Mouse (Mus musculus): ENCODE measurements at regions not wholly inside any gene's neighbourhood (a gene's known extent, or its start where the extent isn't known, plus 50 kb on each side); places are given as distances from the start of the nearest gene placed in this dataset.

DNA sequence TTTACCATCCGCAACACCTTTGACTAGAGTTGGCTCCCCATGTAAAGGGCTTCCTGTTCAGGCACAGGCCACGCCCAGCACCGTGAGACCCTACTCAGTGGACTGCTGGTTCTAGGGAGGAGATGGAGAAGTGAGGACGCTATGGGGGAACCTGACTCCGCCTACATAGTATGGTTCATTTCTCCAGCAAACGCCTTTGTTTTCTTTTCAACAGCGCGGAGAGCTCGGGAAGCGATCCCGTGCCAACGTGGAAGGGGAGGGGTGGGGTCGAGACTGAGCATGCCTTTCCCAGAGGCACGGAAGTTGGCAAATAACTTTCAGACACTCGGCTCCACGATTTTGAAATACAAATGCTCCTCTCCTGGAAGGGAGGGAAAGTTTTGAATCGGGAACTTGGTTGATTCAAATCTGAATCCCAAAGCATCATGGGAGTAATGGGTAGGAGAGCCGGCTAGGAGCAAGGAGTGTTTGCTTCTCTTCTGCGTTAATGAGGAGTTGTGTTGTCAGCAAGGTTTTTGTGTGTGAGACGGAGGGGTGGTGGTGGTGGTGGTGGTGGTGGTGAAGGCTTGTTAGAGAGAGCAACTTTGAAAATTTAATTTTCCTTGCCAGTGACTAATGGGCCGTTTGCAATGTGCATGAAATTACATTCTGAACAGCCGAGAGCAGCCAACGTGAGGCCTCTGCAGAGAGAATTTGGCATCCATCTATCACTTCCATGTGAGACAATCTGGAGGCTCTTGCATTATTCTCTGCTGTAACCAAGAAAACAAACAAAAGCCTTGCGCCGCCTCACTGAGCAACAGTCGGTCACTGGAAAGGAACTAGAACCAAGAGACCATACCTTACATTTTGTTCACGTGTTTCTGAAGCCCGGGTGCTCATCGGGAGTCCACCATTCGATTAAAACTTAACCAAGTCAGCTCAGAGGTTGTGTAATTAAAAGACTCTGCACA lies 89.9 kb upstream of the Gm9887 start:
- Histone ChIP-seq H3K27ac (ENCODE audit: low read length) (peak overlapping the region; percentile 90), H3K9me3 (ENCODE audit: control insufficient read depth, low read length) (no peaks in the 10 kb centered on the region), H3K4me1 (replicated peaks; ENCODE audit: control insufficient read depth, insufficient read depth, low read length) (peaks cover 23% of the 10 kb centered on the region), H3K4me3 (ENCODE audit: low read length) (peak overlapping the region; percentile 49), H3K27me3 (ENCODE audit: control insufficient read depth, insufficient read depth, low read depth, low read length) (no peaks in the 10 kb centered on the region), H3K36me3 (ENCODE audit: control insufficient read depth, insufficient read depth, low read length) (no peaks in the 10 kb centered on the region), H3K9ac (ENCODE audit: low read length) (peak overlapping the region; percentile 60), H3K4me2 (ENCODE audit: low read depth, low read length) (peak overlapping the region; percentile 63)
- peak; percentile 85 for ATAC-seq (ENCODE audit: low read depth)
- 11% methylated on average over 30 of the region's 30 CpGs for WGBS

GRCm38 (mm10) chr12:69460552-69461079 lies 88.4 kb upstream of the Gm9887 start:
- Histone ChIP-seq H3K9ac (ENCODE audit: low read length) (no peak overlapping the region), H3K27me3 (ENCODE audit: control insufficient read depth, insufficient read depth, low read depth, low read length) (no peaks in the 10 kb centered on the region), H3K4me2 (ENCODE audit: low read depth, low read length) (no peak overlapping the region), H3K9me3 (ENCODE audit: control insufficient read depth, low read length) (no peaks in the 10 kb centered on the region), H3K36me3 (ENCODE audit: control insufficient read depth, insufficient read depth, low read length) (no peaks in the 10 kb centered on the region), H3K4me1 (replicated peaks; ENCODE audit: control insufficient read depth, insufficient read depth, low read length) (peaks cover 22% of the 10 kb centered on the region), H3K27ac (ENCODE audit: low read length) (no peak overlapping the region), H3K4me3 (ENCODE audit: low read length) (no peak overlapping the region)
- ATAC-seq (ENCODE audit: low read depth): no peak
- 69% methylated on average over 3 of the region's 3 CpGs for WGBS

DNA sequence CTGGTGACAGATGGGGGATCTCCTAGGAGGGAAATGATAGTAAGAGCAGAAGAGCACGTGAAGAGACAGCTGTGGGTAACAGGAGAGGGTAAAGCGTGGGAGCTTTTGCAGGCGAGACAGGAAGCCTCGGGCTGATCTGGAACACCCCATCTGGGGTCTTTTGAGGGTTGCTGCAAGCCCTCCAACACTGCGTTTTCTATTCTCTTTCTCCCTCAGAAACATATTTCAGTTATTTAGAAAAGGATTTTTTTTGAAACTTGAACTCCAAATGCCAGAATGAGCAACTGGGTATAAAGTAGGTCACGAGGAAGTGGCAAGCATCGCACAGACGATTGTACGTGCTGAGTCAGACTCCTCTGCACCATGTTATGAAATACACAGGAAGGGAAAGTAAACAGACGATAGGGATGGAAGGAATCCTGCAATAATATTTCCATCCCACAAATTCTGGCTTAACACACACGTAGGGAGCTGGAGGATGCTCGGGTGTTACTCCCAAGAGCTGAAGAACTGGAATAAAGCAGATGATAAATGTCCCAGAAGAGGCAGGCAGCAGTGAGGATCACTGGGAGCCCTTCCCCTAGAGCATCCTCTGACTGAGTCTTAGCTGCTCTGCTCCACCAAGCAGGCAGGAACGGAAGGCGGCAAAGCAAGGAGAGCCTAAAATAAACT lies 86.0 kb upstream of the Gm9887 start:
- ATAC-seq (ENCODE audit: low read depth): peak; percentile 56
- Histone ChIP-seq H3K4me2 (ENCODE audit: low read depth, low read length) (peak overlapping the region; percentile 1; the same call in 1 of the 2 replicates), H3K36me3 (ENCODE audit: control insufficient read depth, insufficient read depth, low read length) (no peaks in the 10 kb centered on the region), H3K27me3 (ENCODE audit: control insufficient read depth, insufficient read depth, low read depth, low read length) (no peaks in the 10 kb centered on the region), H3K4me1 (replicated peaks; ENCODE audit: control insufficient read depth, insufficient read depth, low read length) (peaks cover 24% of the 10 kb centered on the region), H3K9ac (ENCODE audit: low read length) (no peak overlapping the region), H3K9me3 (ENCODE audit: control insufficient read depth, low read length) (0 out of 2 replicates have a peak, but pooled peaks cover 3% of the 10 kb centered on the region), H3K27ac (ENCODE audit: low read length) (peak overlapping the region; percentile 54), H3K4me3 (ENCODE audit: low read length) (no peak overlapping the region)
- 33% methylated on average over 14 of the region's 14 CpGs for WGBS

DNA sequence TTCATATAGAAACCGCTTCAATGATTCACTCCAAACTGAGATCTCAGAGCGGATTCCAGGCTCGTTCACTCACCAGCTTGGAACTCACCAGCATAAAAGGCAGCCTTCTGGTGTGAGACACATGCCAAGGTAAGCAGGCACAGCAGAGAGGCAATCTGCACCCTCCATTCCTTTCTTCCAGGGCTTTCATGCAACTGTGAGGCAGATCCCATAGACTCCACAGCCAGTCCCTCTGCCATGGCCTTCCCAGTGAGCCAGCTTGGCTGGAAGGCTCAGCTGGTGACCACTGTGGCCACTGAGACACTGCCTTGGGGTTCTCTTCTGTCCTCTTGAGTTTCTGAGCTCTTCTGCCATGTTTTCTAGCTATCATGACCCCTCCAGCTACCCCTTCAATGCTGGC lies 84.5 kb upstream of the Gm9887 start:
- no peak overlapping the region for H3K4me2 ChIP-seq (ENCODE audit: low read depth, low read length)
- WGBS: 85% methylated on average over 3 of the region's 3 CpGs
- H3K27ac ChIP-seq (ENCODE audit: low read length): no peak overlapping the region
- H3K27me3 ChIP-seq (ENCODE audit: control insufficient read depth, insufficient read depth, low read depth, low read length): no peaks in the 10 kb centered on the region
- H3K9me3 ChIP-seq (ENCODE audit: control insufficient read depth, low read length): 0 out of 2 replicates have a peak, but pooled peaks cover 3% of the 10 kb centered on the region
- no peak for ATAC-seq (ENCODE audit: low read depth)
- no peaks in the 10 kb centered on the region for H3K36me3 ChIP-seq (ENCODE audit: control insufficient read depth, insufficient read depth, low read length)
- H3K9ac ChIP-seq (ENCODE audit: low read length): no peak overlapping the region
- H3K4me3 ChIP-seq (ENCODE audit: low read length): no peak overlapping the region
- H3K4me1 ChIP-seq (replicated peaks; ENCODE audit: control insufficient read depth, insufficient read depth, low read length): peaks cover 15% of the 10 kb centered on the region

GRCm38 (mm10) chr12:69456116-69456515 lies 83.9 kb upstream of the Gm9887 start:
- no peaks in the 10 kb centered on the region for H3K36me3 ChIP-seq (ENCODE audit: control insufficient read depth, insufficient read depth, low read length)
- H3K4me2 ChIP-seq (ENCODE audit: low read depth, low read length): no peak overlapping the region
- 69% methylated on average over 12 of the region's 12 CpGs for WGBS
- no peak for ATAC-seq (ENCODE audit: low read depth)
- 0 out of 2 replicates have a peak, but pooled peaks cover 3% of the 10 kb centered on the region for H3K9me3 ChIP-seq (ENCODE audit: control insufficient read depth, low read length)
- H3K4me3 ChIP-seq (ENCODE audit: low read length): no peak overlapping the region
- H3K27me3 ChIP-seq (ENCODE audit: control insufficient read depth, insufficient read depth, low read depth, low read length): no peaks in the 10 kb centered on the region
- H3K9ac ChIP-seq (ENCODE audit: low read length): no peak overlapping the region
- H3K4me1 ChIP-seq (replicated peaks; ENCODE audit: control insufficient read depth, insufficient read depth, low read length): peaks cover 13% of the 10 kb centered on the region
- no peak overlapping the region for H3K27ac ChIP-seq (ENCODE audit: low read length)

- Histone ChIP-seq H3K4me1 (replicated peaks; ENCODE audit: control insufficient read depth, insufficient read depth, low read length) (peaks cover 18% of the 10 kb centered on the region), H3K27ac (ENCODE audit: low read length) (no peak overlapping the region), H3K36me3 (ENCODE audit: control insufficient read depth, insufficient read depth, low read length) (no peaks in the 10 kb centered on the region), H3K9me3 (ENCODE audit: control insufficient read depth, low read length) (0 out of 2 replicates have a peak, but pooled peaks cover 3% of the 10 kb centered on the region), H3K9ac (ENCODE audit: low read length) (no peak overlapping the region; the same call in 1 of the 2 replicates), H3K27me3 (ENCODE audit: control insufficient read depth, insufficient read depth, low read depth, low read length) (no peaks in the 10 kb centered on the region), H3K4me3 (ENCODE audit: low read length) (no peak overlapping the region), H3K4me2 (ENCODE audit: low read depth, low read length) (no peak overlapping the region)
- no peak for ATAC-seq (ENCODE audit: low read depth)
- WGBS: 44% methylated on average over 5 of the region's 5 CpGs
These were observed 83.3 kb upstream of the Gm9887 start for GRCm38 (mm10) chr12:69455566-69455965.

DNA sequence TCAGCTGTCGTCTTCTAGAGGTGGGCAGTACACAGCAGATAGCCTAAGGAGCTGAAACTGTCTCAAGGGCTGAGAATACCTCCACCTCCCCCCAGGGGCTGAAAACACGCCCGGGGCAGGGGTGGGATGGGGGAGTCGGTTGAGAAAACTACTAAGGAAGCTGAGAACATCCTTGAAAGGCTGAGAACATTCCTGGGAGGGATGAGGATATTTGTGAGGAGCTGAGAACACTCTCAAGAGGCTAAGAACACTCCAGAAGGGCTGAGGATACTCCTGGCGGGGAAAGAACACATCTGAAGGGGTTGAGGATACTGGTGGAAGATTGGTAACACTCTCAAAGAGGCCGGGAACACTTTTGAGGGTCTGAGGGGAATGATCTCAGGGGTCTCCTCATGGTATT lies 81.3 kb upstream of the Gm9887 start:
- H3K9me3 ChIP-seq (ENCODE audit: control insufficient read depth, low read length): 0 out of 2 replicates have a peak, but pooled peaks cover 3% of the 10 kb centered on the region
- no peak overlapping the region for H3K27ac ChIP-seq (ENCODE audit: low read length)
- WGBS: 64% methylated on average over 6 of the region's 6 CpGs
- H3K36me3 ChIP-seq (ENCODE audit: control insufficient read depth, insufficient read depth, low read length): no peaks in the 10 kb centered on the region
- ATAC-seq (ENCODE audit: low read depth): no peak
- no peak overlapping the region for H3K4me3 ChIP-seq (ENCODE audit: low read length)
- H3K4me2 ChIP-seq (ENCODE audit: low read depth, low read length): no peak overlapping the region
- H3K4me1 ChIP-seq (replicated peaks; ENCODE audit: control insufficient read depth, insufficient read depth, low read length): peaks cover 20% of the 10 kb centered on the region
- no peaks in the 10 kb centered on the region; the same call in 1 of the 2 replicates for H3K27me3 ChIP-seq (ENCODE audit: control insufficient read depth, insufficient read depth, low read depth, low read length)
- no peak overlapping the region for H3K9ac ChIP-seq (ENCODE audit: low read length)

- Histone ChIP-seq H3K27me3 (ENCODE audit: control insufficient read depth, insufficient read depth, low read depth, low read length) (no peaks in the 10 kb centered on the region; the same call in 1 of the 2 replicates), H3K4me3 (ENCODE audit: low read length) (no peak overlapping the region), H3K4me1 (replicated peaks; ENCODE audit: control insufficient read depth, insufficient read depth, low read length) (peaks cover 20% of the 10 kb centered on the region), H3K9ac (ENCODE audit: low read length) (no peak overlapping the region), H3K36me3 (ENCODE audit: control insufficient read depth, insufficient read depth, low read length) (no peaks in the 10 kb centered on the region), H3K27ac (ENCODE audit: low read length) (no peak overlapping the region), H3K4me2 (ENCODE audit: low read depth, low read length) (no peak overlapping the region), H3K9me3 (ENCODE audit: control insufficient read depth, low read length) (0 out of 2 replicates have a peak, but pooled peaks cover 3% of the 10 kb centered on the region)
- ATAC-seq (ENCODE audit: low read depth): no peak
- 89% methylated on average over 10 of the region's 10 CpGs for WGBS
These were observed 80.7 kb upstream of the Gm9887 start for GRCm38 (mm10) chr12:69452986-69453385.

- H3K4me3 ChIP-seq (ENCODE audit: low read length): no peak overlapping the region
- 0 out of 2 replicates have a peak, but pooled peaks cover 3% of the 10 kb centered on the region for H3K9me3 ChIP-seq (ENCODE audit: control insufficient read depth, low read length)
- peaks cover 36% of the 10 kb centered on the region for H3K4me1 ChIP-seq (replicated peaks; ENCODE audit: control insufficient read depth, insufficient read depth, low read length)
- 28% methylated on average over 6 of the region's 6 CpGs for WGBS
- 0 out of 2 replicates have a peak overlapping the region, but pooled peaks have one; percentile 12 for H3K4me2 ChIP-seq (ENCODE audit: low read depth, low read length)
- peak overlapping the region; percentile 21 for H3K9ac ChIP-seq (ENCODE audit: low read length)
- no peak overlapping the region for H3K27ac ChIP-seq (ENCODE audit: low read length)
- H3K27me3 ChIP-seq (ENCODE audit: control insufficient read depth, insufficient read depth, low read depth, low read length): no peaks in the 10 kb centered on the region; the same call in 1 of the 2 replicates
- ATAC-seq (ENCODE audit: low read depth): no peak
- no peaks in the 10 kb centered on the region for H3K36me3 ChIP-seq (ENCODE audit: control insufficient read depth, insufficient read depth, low read length)
These were observed 78.9 kb upstream of the Gm9887 start for GRCm38 (mm10) chr12:69451110-69451509.
